Mouse (Mus musculus) CH12.LX (cell line): Measurements from ENCODE around the gene Gcm1. TPM values are rescaled to one million over a fixed set of nuclear protein-coding genes. Genes with fewer than 3 reads are reported as not detected.

Experiments used
- DNase-seq: peaks from one replicate; pipeline ENCODE4 v3.0.0-alpha.2; 2013; ENCODE audit errors: extremely low read depth
- H3K27ac ChIP-seq: 2 replicates; pipeline ENCODE4 v1.5.1; 2012; ENCODE audit warnings: low read depth, mild to moderate bottlenecking, control low read depth, moderate library complexity; ENCODE audit not compliant: insufficient read depth
- H3K27me3 ChIP-seq: replicated peaks from 2 replicates; pipeline ENCODE3; 2012; ENCODE audit warnings: inconsistent platforms
- H3K36me3 ChIP-seq, 2 experiments: replicated peaks in 1 of 2; 2 replicates each; pipeline versions ENCODE3 to v1.6.1; 2012; ENCODE audit warnings: inconsistent platforms in 1 of 2, low read length in 1 of 2, mild to moderate bottlenecking in 1 of 2, mixed read lengths in 1 of 2, moderate library complexity in 1 of 2; ENCODE audit not compliant: control insufficient read depth in 1 of 2, insufficient read depth in 1 of 2
- H3K4me1 ChIP-seq, 2 experiments: 2 replicates each; pipeline ENCODE4 v1.6.1; 2012; ENCODE audit warnings: inconsistent platforms in 1 of 2, moderate library complexity in 1 of 2; ENCODE audit not compliant: insufficient read depth in 2 of 2, control insufficient read depth in 1 of 2
- H3K4me2 ChIP-seq: 2 replicates; pipeline ENCODE4 v1.6.1; 2012; ENCODE audit warnings: low read depth, mild to moderate bottlenecking, control low read depth; ENCODE audit not compliant: poor library complexity, insufficient read depth, severe bottlenecking
- H3K4me3 ChIP-seq, 3 experiments: fragments of 150-350 bp in 1 of 3; sonication (generic) in 1 of 3; replicated peaks in 1 of 3; 2 replicates each; pipeline versions ENCODE3 to v1.5.1; 2011 to 2012; ENCODE audit warnings: low read depth in 2 of 3, low read length in 2 of 3, mild to moderate bottlenecking in 2 of 3, moderate library complexity in 2 of 3, control low read depth in 1 of 3, improper control_type of control experiment in 1 of 3, inconsistent platforms in 1 of 3, mixed read lengths in 1 of 3; ENCODE audit not compliant: poor library complexity in 1 of 3
- H3K79me2 ChIP-seq: replicated peaks from 2 replicates; pipeline ENCODE4 v1.6.1; 2012; ENCODE audit warnings: mild to moderate bottlenecking, moderate library complexity; ENCODE audit not compliant: control insufficient read depth, poor library complexity, insufficient read depth, severe bottlenecking; ENCODE audit errors: extremely low read depth
- H3K9ac ChIP-seq: 2 replicates; pipeline ENCODE4 v1.6.1; 2012; ENCODE audit warnings: low read depth, mild to moderate bottlenecking, control low read depth, moderate library complexity; ENCODE audit not compliant: insufficient read depth
- H3K9me3 ChIP-seq: replicated peaks from 2 replicates; pipeline ENCODE3; 2012; ENCODE audit warnings: low read length, inconsistent platforms, mixed read lengths
- CHD1 ChIP-seq: IDR thresholded peaks from 2 replicates; pipeline ENCODE4 v1.6.1; 2012; ENCODE audit warnings: low read depth, low read length, improper control_type of control experiment, inconsistent platforms
- CTCF ChIP-seq, 2 experiments: IDR thresholded peaks in 1 of 2; conservative IDR thresholded peaks in 1 of 2; 2 replicates each; pipeline ENCODE4 v1.5.1; 2011 to 2012; ENCODE audit warnings: low read depth in 2 of 2, low read length in 2 of 2, improper control_type of control experiment in 1 of 2, inconsistent platforms in 1 of 2, mild to moderate bottlenecking in 1 of 2, moderate library complexity in 1 of 2
- E2F4 ChIP-seq: IDR thresholded peaks from 2 replicates; pipeline ENCODE4 v1.6.1; 2011; ENCODE audit warnings: low read depth, low read length, improper control_type of control experiment; ENCODE audit not compliant: insufficient replicate concordance
- EP300 ChIP-seq: IDR thresholded peaks from 2 replicates; pipeline ENCODE4 v1.6.1; 2011; ENCODE audit warnings: low read length, improper control_type of control experiment
- JUN ChIP-seq: IDR thresholded peaks from 2 replicates; pipeline ENCODE4 v1.6.1; 2011; ENCODE audit warnings: low read depth, mild to moderate bottlenecking, low read length, improper control_type of control experiment, moderate library complexity; ENCODE audit not compliant: insufficient read depth
- KAT2A ChIP-seq: IDR thresholded peaks from 2 replicates; pipeline ENCODE4 v1.6.1; 2012; ENCODE audit warnings: low read length, improper control_type of control experiment, inconsistent platforms; ENCODE audit not compliant: insufficient replicate concordance
- MEF2A ChIP-seq: IDR thresholded peaks from 2 replicates; pipeline ENCODE4 v1.6.1; 2014; ENCODE audit warnings: low read depth, mild to moderate bottlenecking, inconsistent platforms, low read length, improper control_type of control experiment, borderline replicate concordance
- MXI1 ChIP-seq: IDR thresholded peaks from 2 replicates; pipeline ENCODE4 v1.6.1; 2011; ENCODE audit warnings: mild to moderate bottlenecking, low read depth, low read length, improper control_type of control experiment
- MYC ChIP-seq: IDR thresholded peaks from 2 replicates; pipeline ENCODE4 v1.6.1; 2011; ENCODE audit warnings: low read depth, mild to moderate bottlenecking, improper control_type of control experiment, low read length
- NELFE ChIP-seq: IDR thresholded peaks from 2 replicates; pipeline ENCODE4 v1.6.1; 2011; ENCODE audit warnings: low read depth, low read length, improper control_type of control experiment
- RAD21 ChIP-seq: IDR thresholded peaks from 2 replicates; pipeline ENCODE4 v1.6.1; 2011; ENCODE audit warnings: low read depth, mild to moderate bottlenecking, low read length, improper control_type of control experiment, moderate library complexity
- RCOR1 ChIP-seq: conservative IDR thresholded peaks from 2 replicates; pipeline ENCODE4 v1.6.1; 2012; ENCODE audit warnings: low read depth, mild to moderate bottlenecking, inconsistent platforms, low read length, improper control_type of control experiment
- SIN3A ChIP-seq: IDR thresholded peaks from 2 replicates; pipeline ENCODE4 v1.6.1; 2012; ENCODE audit warnings: low read length, improper control_type of control experiment, inconsistent platforms
- SMC3 ChIP-seq: IDR thresholded peaks from 2 replicates; pipeline ENCODE4 v1.6.1; 2011; ENCODE audit warnings: low read depth, low read length, improper control_type of control experiment
- UBTF ChIP-seq: IDR thresholded peaks from 2 replicates; pipeline ENCODE4 v1.6.1; 2012; ENCODE audit warnings: low read depth, mild to moderate bottlenecking, inconsistent platforms, low read length, improper control_type of control experiment, moderate library complexity
- USF1 ChIP-seq: IDR thresholded peaks from 2 replicates; pipeline ENCODE4 v1.6.1; 2014; ENCODE audit warnings: low read depth, mild to moderate bottlenecking, inconsistent platforms, low read length, improper control_type of control experiment
- ZMIZ1 ChIP-seq: IDR thresholded peaks from 2 replicates; pipeline ENCODE4 v1.6.1; 2012; ENCODE audit warnings: low read depth, mild to moderate bottlenecking, inconsistent platforms, low read length, improper control_type of control experiment
- ZNF384 ChIP-seq: IDR thresholded peaks from 2 replicates; pipeline ENCODE4 v1.6.1; 2012; ENCODE audit warnings: low read depth, low read length, improper control_type of control experiment, inconsistent platforms
- dilution Hi-C: fragments of 300-500 bp; cut with MboI; formaldehyde crosslinking; loops from 2 replicates; pipeline ENCODE4 v1.14.3; 2020; ENCODE audit warnings: low sequenced_read_pairs; ENCODE audit not compliant: extremely low pct_unique_long_range_greater_than_20kb, extremely low pct_ligation_motif_present
- in situ Hi-C: fragments of 300-500 bp; cut with MboI; formaldehyde crosslinking; loops from 3 replicates; pipeline ENCODE4 v1.14.3; 2019; ENCODE audit warnings: low sequenced_read_pairs, low pct_ligation_motif_present, low pct_unique_long_range_greater_than_20kb, mixed read lengths
- polyA plus RNA-seq: library from polyadenylated mRNA; unstranded; fragments of >175 nt; gene quantifications from 2 replicates; pipeline ENCODE4 v1.2.1, GENCODE M21; 2012; ENCODE audit warnings: low read depth; ENCODE audit not compliant: insufficient read length
- total RNA-seq, 2 experiments: library from RNA; depleted of rRNA; stranded (reverse); fragments of 300-350 nt in 1 of 2; fragments of >200 nt in 1 of 2; gene quantifications; 2 replicates each; pipeline ENCODE4 v1.2.3; 2012 to 2014

The Gcm1 gene
- total and polyA plus RNA-seq, 3 experiments = not detected

GRCm38 (mm10) chr9:78087751-78088150 is 36.0 kb downstream of the Gcm1 start:
- Histone ChIP-seq H3K4me3 (no peak overlapping the region), H3K9me3 (no peaks in the 10 kb centered on the region)
- in situ Hi-C loops = no loop called here
- no peak for TF ChIP-seq JUN
- no peak for TF ChIP-seq RCOR1
- TF ChIP-seq KAT2A = no peak
- TF ChIP-seq CTCF (conservative IDR thresholded peaks at IDR 0.05 in 1 of 2, IDR thresholded peaks at IDR 0.05 in 1 of 2; ENCODE audit: low read depth in 2 of 2, low read length in 2 of 2) = no peak
- TF ChIP-seq SMC3 = no peak
- TF ChIP-seq ZNF384 = no peak
- no peak for TF ChIP-seq RAD21
- TF ChIP-seq CHD1 = no peak
- no peak for TF ChIP-seq UBTF
- no peak for TF ChIP-seq MYC
- TF ChIP-seq USF1 = no peak
- TF ChIP-seq MXI1 = no peak
- TF ChIP-seq SIN3A = no peak
- no peak for TF ChIP-seq MEF2A
- no peak for TF ChIP-seq EP300
- no peak for TF ChIP-seq E2F4
- TF ChIP-seq, all 38 proteins: peak for 0
- Histone ChIP-seq H3K9ac (no peak overlapping the region), H3K4me1 (peaks cover 0 to 38% of the 10 kb centered on the region in 2 experiments; a peak in 2 of 4 replicates), H3K79me2 (no peaks in the 10 kb centered on the region), H3K4me2 (no peak overlapping the region), H3K36me3 (peaks cover 33 to 70% of the 10 kb centered on the region in 2 experiments), H3K27me3 (no peaks in the 10 kb centered on the region), H3K27ac (no peak overlapping the region)
- no peak for DNase-seq
- dilution Hi-C loops = no loop called here

- Histone ChIP-seq H3K27ac (no peak overlapping the region), H3K79me2 (no peaks in the 10 kb centered on the region), H3K4me3 (no peak overlapping the region), H3K36me3 (peaks cover 30 to 74% of the 10 kb centered on the region in 2 experiments), H3K4me2 (no peak overlapping the region), H3K9me3 (no peaks in the 10 kb centered on the region), H3K4me1 (peaks cover 0 to 34% of the 10 kb centered on the region in 2 experiments; a peak in 2 of 4 replicates), H3K9ac (no peak overlapping the region), H3K27me3 (no peaks in the 10 kb centered on the region)
- in situ Hi-C loops (no loop called here), dilution Hi-C loops (no loop called here)
- TF ChIP-seq NELFE = no peak
- TF ChIP-seq ZMIZ1 = no peak
- no peak for DNase-seq
These were observed 36.8 kb downstream of the Gcm1 start for GRCm38 (mm10) chr9:78088521-78088920.
